ENCODE assay signal across 8 mouse cellular contexts in genomic region chr6:55358731-55359143, GRCm38 (mm10). TPM values are rescaled to one million over a fixed set of nuclear protein-coding genes. Genes with fewer than 3 reads are reported as not detected.
A peak's percentile ranks its signal among the peaks of the same experiment; 100 is the strongest.
DNase-seq lines count a peak whose midpoint lies in the region; ATAC-seq and TF ChIP-seq lines count a peak whose summit lies in the region.

No protein-coding gene starts in this region.

- H3K4me3 ChIP-seq in hindbrain, postnatal 0 days (ENCODE audit: low read length) = no peak overlapping the region

- no peaks in the 10 kb centered on the region for H3K36me3 ChIP-seq in hindbrain, postnatal 0 days (ENCODE audit: insufficient read depth, low read length)
- H3K36me3 ChIP-seq in splenic B cell, adult 2 months (ENCODE audit: control insufficient read depth, insufficient read depth, low read length, poor library complexity, severe bottlenecking) = no peaks in the 10 kb centered on the region

- no peak overlapping the region for H3K4me2 ChIP-seq in hindbrain, postnatal 0 days (ENCODE audit: low read depth, low read length)

- no peaks in the 10 kb centered on the region for H3K9me3 ChIP-seq in hindbrain, postnatal 0 days (ENCODE audit: low read length)

- TF ChIP-seq CTCF in hindbrain, postnatal 0 days (IDR thresholded peaks at IDR 0.05; ENCODE audit: low read depth) = peak; percentile 84

- no peak overlapping the region for H3K9ac ChIP-seq in hindbrain, postnatal 0 days (replicated peaks; ENCODE audit: low read length)

- 29% methylated on average over 2 of the region's 2 CpGs for WGBS in hindbrain, postnatal 0 days

- H3K27ac ChIP-seq in hindbrain, postnatal 0 days = no peak overlapping the region

- intact Hi-C loops in gastrocnemius, postnatal 14 days (cut with DNase I; ENCODE audit: low total_unique reads) = no loop called here

- DNase-seq in frontal cortex, postnatal 10 days (ENCODE audit: low spot score in 2 of 2) = no peak
- peak; percentile 16 for DNase-seq in thymus, postnatal 14 days
- no peak for DNase-seq in thymus, postnatal 4 days
- peak; percentile 58 for DNase-seq in hindbrain, postnatal 0 days (ENCODE audit: low spot score)
- DNase-seq in splenic B cell, adult 2 months (ENCODE audit: low read depth, low spot score) = peak; percentile 35
- DNase-seq in adrenal gland, postnatal 14 days = no peak
- DNase-seq in gastrocnemius, postnatal 14 days = no peak

- no peaks in the 10 kb centered on the region for H3K27me3 ChIP-seq in hindbrain, postnatal 0 days (ENCODE audit: insufficient read depth, low read length)
- no peaks in the 10 kb centered on the region for H3K27me3 ChIP-seq in splenic B cell, adult 2 months (ENCODE audit: control insufficient read depth, insufficient read depth, low read length, poor library complexity, severe bottlenecking)

- H3K4me1 ChIP-seq in hindbrain, postnatal 0 days (ENCODE audit: insufficient read depth, low read length) = no peaks in the 10 kb centered on the region

- ATAC-seq in frontal cortex, adult (ENCODE audit: low TSS enrichment) = peak; percentile 83
- ATAC-seq in hindbrain, postnatal 0 days = peak; percentile 42

RNA-seq across cellular contexts. Expression of gene Ghrhr, which starts 17.4 kb away (rescaled TPM):
- total RNA-seq in hindbrain, postnatal 0 days (2014; rRNA removed) = not detected in 2 replicates
- polyA plus RNA-seq in hindbrain, postnatal 0 days (2015; fragmentation: Nextera tagmentation; extraction: Ambion mirVana) = not detected in 2 replicates
- total RNA-seq in adrenal gland, postnatal 14 days (2021) = not detected in 2 replicates
- not detected for total RNA-seq in gastrocnemius, postnatal 14 days (2021)

RNA-seq across cellular contexts. Expression of gene Aqp1, which starts 22.5 kb away (rescaled TPM):
- 17.0 and 32.6 TPM in 2 replicates for total RNA-seq in hindbrain, postnatal 0 days (2014; rRNA removed)
- 19.5 and 21.7 TPM in 2 replicates for polyA plus RNA-seq in hindbrain, postnatal 0 days (2015; fragmentation: Nextera tagmentation; extraction: Ambion mirVana)
- total RNA-seq in adrenal gland, postnatal 14 days (2021) = 265 and 326 TPM in 2 replicates
- total RNA-seq in gastrocnemius, postnatal 14 days (2021) = 100 to 1,000 TPM; 175 to 307 TPM

Comparison
In these comparisons a context has a peak if more than half of its experiments do, and no peak if none do; other contexts are left out.
1. DNase-seq: peak in thymus, postnatal 14 days (single experiment), hindbrain, postnatal 0 days (single experiment) and splenic B cell, adult 2 months (single experiment); none in frontal cortex, postnatal 10 days (0 of 2), thymus, postnatal 4 days (single experiment), adrenal gland, postnatal 14 days (single experiment) and gastrocnemius, postnatal 14 days (single experiment).